Mouse (Mus musculus) spleen, postnatal 14 days (tissue): Measurements from ENCODE around the gene Ablim1.

Source experiments
- DNase-seq, 2 experiments: peaks; one replicate each; pipeline ENCODE4 v3.0.0; 2021 to 2022; ENCODE audit warnings: low spot score in 2 of 2

Gene Ablim1

DNA sequence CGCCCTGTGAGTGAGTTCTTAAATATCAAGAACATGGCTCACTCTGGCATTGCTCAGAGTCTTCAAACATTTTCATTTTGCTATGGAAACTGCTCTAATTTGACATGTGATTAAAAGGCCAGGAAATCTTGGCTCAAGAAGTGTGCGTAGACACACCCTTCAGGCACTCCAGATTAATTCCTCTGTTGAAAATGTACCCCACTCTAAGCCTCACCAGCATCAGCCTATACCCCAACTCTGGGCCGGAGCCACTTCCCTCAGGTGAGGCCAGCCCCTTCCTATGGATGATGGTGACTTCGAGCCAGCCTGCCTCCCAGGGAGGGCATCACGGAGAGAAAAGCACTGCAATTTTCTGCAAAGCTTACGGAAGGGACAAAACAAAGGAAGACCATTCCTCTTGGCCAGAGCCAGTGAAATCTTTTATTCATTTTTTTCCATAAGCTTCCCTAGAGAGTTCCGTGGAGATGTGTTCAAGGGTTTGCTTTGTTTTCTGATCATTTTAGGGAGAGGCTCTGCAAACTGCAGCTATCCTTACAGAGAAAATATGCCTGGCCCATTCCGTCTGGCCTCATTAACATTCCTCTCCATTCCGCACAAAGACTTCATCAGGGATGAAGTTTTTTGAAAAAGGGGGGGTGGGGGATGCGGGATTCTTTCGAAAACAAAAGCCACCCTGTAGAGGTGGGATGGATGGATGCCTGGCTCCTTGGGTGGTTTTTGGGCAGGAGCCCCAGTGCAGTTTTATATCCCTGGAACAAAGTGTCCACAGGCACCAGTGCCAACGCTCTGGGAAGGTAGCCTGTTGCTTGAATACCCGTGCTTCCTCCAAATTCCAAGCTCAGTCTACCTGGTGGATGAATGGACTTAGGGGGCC lies 236.7 kb downstream of the Ablim1 start:
- no peak for DNase-seq

DNA sequence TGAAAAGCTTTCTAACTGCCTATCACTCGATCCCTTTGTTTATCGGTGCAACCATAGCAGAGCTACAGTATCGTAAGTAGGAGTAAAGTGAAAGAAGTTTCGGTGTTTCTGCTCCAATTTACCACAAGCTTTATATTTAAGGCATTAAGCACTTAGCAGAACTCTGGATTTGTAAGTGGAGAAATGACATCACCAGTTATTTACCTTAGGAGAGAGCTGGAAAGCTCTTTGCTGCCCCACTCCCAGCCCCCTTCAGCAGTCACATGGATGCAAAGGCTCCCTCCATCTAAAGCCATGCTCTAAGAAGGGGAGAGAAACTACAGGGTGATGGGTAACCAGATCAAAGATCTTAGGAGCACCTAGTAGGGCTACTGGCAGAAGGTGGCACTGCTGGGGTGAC lies 241.3 kb downstream of the Ablim1 start:
- DNase-seq: no peak

DNA sequence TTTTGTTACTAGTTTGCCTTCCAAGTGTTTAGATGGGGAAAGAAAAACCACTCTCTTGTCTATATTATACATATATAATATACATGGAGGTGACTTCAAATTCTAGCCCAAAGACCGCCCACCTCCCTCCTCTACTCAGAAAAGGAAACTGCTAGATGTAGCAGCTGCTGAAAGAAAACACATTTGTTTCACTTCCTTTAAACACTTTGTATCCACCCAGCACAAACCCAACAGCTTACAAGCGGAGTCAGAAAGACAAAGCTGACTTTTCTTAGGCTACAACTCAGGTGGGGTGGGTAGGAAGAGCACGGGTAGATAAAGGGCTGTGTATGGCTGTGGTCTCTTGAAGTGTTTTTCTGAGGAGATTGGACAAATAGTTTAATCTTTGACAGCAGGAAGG lies 242.0 kb downstream of the Ablim1 start:
- peak in 1 of 2 experiments; percentile 12 for DNase-seq

DNA sequence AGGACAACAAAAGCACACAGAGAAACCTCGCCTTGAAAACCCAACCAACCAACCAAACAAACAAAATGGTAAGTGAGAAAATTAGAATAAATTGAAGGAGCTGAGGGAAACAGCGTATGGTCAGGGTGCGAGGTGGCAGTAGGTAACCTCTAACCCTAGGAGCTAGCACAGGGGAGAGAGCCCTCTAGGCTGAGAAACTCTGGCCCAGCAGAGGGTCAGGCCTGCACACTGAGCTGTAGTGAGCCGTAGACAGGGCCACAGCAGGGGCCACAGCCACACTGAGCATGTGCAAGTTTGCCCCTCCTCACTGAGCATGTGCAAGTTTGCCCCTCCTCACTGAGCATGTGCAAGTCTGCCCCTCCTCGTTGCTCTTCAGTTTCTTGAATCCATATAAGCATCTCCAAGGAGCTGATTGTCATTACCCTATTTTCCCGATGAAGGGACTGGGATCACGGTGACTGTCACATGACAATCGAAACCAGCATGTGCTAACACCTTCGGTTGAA lies 247.6 kb downstream of the Ablim1 start:
- DNase-seq: no peak

DNA sequence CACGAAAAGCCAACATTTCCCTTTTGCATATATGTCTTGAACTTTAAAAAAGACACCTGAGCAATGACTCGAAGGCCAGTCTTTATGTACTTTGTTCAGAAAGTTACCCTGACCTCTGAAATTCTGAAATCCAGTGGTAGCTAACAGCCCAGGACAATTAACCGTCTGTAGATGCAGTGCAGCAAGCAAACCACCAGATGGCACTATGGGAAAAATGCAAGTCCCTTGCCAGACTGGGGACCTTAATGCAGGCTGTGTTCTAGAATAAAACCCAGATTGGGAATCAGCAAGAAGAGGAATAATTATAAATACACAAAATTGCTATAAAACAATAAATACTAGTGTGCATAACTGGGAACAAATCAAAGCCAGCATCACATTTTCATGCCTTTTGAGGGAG lies 248.4 kb downstream of the Ablim1 start:
- peak; percentile 25 to 57 for DNase-seq

DNA sequence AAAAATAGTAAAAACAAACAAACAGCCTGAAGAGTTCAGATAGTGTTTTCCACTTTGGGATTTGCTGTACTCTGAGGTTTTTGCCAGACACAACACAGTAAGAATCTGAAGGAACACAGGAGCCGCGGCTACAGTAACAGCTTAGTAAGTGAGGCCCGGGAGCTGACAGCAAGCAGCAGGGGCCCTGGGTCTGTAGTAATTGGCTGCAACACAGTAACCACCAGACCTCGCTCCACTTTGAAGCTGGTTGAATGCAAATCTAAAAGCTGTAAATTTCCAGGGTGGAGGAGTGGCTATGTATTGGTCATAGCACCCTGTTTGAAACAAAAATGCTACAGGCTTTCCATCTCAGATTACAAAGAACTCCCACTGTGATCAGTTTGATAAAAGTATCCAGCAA lies 252.0 kb downstream of the Ablim1 start:
- no peak for DNase-seq

DNA sequence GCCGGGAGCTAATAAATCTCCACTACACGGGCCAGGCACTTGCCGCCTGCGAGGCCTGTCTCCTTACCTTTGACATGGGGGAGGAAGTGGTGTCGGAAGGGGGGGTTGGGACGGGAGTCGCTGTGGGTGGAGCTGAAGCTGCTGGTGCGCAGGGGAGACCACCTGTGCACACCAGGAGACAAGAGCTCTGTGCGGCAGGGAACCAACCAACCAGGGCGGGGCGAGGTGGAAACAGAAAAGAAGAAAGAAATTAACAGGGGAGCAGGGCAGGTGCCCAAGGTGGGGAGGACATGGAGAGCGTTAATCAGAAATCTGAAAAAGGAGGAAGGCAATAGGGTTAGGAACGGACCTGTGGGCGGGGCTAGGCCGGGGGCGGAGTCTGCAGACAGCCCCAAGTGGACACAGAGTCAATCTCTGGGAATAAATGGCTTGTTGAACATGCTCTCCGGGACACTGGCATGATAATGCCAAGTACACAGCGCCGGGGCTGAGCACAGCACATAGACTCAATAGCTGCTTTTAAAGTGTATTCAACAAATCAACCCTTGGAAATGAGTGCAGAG lies 255.6 kb downstream of the Ablim1 start:
- DNase-seq: no peak

DNA sequence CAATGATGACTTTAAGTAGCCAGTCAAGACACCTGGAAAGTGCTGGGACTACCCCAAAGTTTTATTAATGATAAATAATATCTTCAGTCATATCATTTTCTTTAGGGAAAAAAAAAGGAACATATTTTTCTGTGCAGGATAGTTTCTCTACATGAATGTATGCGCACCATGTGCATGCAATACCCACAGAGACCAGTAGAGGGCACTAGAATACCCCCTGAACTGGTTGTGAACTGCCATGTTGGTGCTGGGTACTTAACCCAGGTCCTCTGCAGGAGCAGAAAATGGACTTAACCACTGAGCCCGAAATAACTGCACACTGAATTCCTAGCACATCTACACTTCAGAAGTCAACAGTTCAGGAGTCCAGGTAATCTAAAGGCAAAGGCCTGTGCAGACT lies 257.2 kb downstream of the Ablim1 start:
- no peak for DNase-seq

DNA sequence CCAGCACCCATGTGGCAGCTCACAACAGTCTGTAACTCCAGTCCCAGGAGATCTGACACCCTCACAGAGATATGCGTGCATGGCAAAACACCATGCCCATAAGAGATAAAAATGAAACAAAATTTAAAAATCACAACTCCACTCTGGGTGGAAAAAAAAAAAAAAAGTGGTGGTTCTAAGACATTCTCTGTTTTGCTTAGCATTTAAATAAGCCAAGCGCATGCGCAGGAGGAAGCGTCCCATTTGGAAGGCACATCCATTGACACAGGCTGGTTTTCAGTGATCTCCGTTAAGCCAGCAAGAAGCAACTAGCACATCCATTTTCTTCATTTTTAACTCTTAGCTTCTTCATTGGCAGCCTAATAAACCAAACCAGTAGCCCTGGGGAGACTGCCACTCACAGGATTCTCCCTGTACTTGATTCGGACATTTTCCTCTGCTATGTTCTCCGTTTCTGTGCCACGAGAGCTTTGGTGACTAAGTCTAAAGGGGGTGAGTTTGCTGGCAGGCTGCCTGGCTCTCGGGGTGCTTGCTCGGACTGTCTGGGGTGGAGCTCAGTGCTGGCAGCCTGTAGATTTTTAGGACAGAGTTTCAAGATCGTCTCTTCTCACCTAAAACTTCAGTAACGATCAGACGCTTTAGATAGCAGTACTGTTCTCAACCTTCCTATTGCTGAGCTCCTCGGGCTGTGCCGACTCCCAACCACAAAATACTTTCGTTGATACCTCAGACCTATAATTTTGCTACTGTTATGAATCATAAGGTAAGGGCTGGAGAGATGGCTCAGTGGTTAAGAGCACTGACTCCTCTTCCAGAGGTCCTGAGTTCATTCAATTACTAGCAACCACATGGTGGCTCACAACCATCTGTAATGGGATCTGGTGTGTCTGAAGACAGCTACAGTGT lies 259.3 kb downstream of the Ablim1 start:
- DNase-seq: no peak

DNA sequence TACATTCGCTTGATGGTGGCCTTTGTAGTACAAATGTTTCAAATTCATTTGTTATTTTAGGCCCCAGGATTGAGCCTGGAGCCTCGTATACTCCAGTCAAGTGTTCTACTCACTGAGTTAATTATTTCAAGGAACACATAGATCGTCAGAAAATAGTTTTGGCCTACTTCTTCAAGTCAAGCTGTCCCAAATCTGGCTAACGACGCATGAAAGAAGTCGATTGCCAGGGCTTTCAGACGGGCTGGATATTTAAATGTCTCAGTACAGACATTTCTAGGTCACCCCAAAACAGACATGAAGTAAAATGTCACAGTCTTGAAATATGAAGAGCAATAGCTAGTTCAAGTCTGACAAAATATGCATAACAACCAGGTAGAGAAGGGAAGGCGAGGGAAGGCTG lies 261.8 kb downstream of the Ablim1 start:
- DNase-seq: no peak

DNA sequence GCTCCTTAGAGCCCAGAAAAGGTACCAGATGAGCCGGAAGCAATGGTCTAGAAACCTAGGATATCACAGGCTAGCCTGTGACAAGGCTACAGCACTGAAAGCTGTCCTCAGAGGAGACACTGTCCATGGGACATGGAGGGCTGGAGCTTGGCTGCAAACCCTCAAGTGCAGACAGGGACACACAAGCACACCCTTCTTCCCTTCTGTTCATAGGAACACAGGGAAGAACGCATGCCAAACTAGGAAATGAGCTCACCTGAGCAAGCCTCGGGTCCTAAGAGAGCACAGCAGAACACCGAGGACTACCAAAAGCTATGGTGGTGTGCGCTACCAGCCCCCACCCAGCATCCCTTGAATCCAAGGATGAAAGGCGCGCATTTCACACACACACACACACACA lies 262.7 kb downstream of the Ablim1 start:
- no peak for DNase-seq

DNA sequence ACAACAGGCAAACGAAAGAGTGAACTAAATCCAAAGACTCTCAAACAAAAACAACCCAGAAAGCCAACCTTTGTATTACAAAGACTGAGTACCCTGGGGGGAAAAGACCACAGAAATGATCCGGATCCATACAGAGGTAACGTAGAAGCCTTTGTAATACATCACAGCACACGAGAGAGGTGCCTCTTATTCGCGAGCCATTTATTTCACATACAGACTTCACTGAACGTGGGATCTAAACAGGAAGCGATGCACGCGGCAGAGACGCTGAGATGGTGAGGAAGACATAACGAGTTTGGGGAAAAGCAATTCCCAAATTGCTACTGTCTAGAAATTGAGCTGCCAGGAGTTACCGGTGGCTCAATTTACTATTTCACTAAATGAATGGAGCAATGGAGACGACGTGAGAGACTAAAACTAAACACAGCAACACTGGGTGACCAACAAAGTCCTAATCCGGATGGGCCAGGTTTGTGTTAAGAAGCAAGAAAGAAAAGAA lies 265.1 kb downstream of the Ablim1 start:
- DNase-seq: no peak

DNA sequence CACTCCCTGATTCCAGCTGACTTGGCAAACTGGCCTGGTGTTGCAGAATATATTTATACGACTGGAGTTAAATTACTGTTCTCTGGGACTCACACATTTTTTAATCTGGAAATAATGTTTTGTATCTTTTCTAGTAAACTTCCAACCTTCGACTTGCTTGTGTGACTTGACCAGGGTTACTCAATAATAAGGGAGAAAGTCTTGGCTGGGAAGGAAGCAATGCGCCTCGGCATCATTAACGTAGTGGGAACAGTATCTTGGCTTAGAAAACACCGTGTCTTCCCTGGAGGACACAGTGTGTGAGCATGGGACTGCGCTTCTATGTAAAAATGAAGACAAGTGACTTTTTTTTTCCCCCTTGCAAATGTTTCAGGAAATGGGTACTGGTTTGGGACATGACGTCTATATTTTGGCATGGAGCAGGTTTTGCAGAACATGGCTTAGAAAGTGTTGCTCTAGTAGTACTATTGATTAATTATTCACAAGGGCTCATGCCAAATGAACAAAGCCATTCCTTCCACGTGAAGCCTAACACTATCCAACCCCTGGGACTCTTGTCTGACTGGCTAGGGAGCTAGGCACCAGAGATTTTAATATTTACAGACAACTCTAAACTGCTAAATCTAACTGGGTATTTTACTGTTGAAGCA lies 266.9 kb downstream of the Ablim1 start:
- no peak for DNase-seq

DNA sequence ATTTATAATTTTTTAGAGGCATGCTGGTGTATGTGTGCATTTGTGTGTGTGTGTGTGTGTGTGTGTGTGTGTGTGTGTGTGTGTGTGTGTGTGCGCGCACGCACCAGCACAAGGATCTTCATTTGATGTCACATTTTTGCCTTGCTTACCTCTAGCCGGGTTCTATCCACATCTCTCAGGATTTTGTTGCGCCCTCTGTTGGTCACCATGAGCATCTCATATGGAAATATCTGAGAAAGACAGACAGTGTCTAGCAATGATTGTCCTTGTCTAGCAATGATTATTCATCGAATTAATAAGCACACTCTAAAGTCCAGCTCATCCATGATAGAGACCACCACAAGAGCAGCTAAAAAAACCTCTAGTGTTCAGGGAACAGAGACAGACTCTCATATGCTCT lies 275.5 kb downstream of the Ablim1 start:
- DNase-seq: no peak

DNA sequence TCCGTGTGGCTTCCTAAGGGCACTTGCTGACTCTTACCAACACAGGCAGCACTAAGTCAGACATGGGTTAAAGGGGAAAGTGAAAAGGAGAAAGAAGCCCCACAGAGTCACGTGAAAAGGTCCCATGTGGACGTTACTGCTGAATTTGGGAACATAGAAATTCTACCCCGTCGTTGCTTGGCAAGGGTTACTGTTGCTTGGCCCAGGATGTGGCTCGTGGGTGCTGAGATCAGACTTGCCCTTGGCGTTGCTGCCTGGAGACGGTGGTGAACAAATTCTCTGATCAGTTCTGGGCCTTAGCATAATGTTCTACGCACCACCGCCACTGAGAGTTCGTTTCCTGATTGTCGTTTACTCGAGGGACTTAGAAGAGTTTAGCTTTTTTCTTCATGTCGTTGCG lies 277.9 kb downstream of the Ablim1 start:
- DNase-seq: no peak

DNA sequence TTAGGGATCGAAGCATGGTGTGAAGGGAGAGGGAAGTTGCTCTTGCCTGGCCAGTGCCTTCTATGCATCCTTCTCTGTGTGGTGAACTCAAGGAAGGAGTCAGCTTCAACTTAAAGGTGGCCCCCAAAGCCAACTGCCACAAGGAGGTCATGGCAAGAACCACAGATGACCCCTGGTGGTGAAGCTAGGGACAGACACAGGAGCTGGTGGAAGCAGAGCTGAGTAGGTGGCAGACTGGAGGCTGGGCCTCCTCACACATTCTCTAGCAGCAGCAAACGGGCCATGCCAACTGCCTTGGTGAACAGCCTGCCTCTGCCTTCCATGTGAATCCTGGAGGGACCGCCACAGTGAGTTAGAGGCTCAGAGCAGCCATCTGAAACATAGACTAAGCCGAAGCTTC lies 283.1 kb downstream of the Ablim1 start:
- DNase-seq: peak in 1 of 2 experiments; percentile 42

DNA sequence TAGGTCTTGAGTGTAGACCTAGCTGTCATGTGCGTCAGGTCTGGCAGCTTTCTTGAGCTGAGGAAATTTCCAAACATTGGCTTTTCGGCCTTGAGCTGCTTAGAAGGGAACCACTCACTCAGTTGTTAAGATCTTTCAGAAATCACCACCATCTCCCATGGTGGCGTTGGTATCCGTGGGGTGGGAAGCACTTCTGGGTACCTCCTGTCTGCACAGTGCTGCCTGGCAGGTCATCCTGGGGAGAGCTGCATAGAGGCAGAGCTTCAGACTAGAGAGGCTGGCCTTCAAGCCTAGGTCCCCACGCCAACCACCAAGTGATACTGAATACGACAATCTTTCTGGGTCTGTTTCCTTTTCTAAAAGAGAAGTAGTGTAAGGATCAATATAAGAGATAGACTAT lies 285.3 kb downstream of the Ablim1 start:
- DNase-seq: no peak

DNA sequence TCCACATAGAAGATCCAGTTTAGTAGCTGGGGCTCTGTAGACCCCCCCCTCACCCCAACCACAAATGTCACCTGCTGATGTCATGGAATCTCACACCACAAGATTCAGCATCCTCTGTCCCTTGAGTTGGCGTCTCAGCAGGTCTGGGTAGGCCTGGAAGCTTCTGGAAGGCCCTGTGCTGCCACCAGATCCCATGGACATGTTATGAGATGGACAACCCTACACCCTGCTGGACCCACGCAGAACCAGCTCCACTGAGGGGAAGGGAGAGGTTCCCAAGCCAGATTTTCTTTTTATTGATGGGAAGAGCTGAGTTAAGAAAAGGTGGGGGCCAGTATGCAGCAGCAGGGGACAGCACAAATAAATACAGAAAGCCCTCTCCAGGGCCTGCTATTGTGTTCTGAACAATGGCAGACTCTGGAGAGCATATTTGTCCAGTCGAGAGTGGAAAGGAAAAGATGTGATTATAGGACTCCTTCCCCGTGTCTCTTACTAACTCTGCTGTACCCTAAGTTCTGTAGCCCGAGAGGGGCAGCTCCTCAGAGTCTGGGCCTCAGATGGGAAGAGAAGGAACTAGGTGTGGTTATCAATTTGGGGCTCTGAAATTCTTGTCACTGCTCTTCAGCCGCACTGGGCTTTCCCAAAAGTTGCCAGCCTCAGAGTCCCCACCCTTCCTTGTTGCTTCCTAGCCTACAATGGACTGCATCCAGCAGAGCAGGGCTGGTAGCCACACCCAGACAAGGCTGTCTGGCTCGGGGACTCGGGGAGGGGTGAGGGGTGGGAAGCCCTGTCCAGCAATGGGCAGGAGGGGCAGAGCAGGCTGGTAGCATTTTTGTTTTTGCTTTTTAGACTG lies 286.2 kb downstream of the Ablim1 start:
- no peak for DNase-seq

DNA sequence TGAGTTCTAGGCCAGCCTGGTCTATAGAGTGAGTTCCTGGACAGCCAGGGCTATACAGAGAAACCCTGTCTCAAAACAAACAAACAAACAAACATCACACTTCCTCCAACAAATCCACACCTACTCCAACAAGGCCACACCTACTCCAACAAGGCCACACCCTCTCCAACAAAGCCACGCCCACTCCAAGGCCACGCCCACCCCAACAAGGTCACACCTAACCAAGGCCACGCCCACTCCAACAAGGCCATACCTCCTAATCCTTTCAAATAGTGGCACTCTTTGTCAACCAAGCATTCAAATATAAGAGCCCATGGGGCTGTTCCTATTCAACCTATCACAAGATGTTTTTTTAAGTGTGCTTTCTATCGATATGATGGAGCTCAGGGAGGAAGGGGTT lies 288.2 kb downstream of the Ablim1 start:
- DNase-seq: no peak

DNA sequence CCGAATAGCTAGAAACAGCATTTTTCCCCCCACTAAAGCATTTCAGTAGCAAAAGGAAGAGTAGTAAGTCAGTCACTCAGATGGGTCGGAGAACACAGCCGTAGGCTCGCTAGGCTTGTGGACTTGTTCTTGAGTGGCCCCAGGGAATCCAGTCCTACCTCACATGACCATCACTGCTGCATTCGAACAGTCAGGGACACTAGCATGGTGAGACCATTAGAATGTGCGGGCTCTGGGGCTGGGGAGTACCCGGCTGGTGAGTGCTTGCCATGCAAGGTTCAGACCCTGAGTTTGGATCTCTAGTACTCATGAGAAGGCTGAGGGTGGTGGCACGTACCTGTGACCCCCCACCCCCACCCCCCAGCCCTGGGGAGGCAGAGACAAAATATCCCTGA lies 296.9 kb downstream of the Ablim1 start:
- DNase-seq: no peak
